In the genomic region with DNA sequence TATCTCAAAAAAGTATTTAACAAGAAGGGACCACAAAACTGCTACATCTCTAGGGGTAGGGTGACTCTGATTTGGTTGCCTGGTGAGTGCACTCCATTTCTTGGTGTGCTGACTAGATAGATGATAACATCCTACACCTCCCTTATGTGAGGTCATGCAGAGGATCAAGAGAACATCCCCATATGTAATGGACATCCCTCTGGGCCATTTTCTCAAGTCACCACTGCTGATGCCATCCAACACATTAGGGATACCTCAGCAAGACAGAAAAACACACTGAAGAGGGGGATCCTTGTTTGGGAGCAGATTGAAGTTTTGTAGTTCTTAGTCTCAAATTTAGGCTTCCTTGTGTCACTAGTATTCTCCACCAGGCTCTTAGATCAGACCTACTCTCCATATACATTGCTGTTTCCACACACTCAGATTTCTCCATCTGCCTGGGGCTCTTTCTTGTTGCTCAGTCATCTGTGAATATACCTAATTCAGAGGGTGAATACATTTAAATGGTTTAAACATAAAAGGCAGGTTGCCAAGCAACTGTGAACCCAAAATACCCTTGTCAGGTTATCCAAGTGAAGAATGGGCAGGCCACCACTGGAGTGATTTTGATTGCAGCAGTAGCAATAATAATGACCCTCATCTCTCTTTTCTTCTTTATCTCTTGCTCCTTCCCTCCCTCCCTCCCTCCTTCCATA, we compare ENCODE assay signal across 13 mouse cellular contexts.
A peak's percentile ranks its signal among the peaks of the same experiment; 100 is the strongest.
DNase-seq lines count a peak whose midpoint lies in the region; ATAC-seq and TF ChIP-seq lines count a peak whose summit lies in the region.
"Had no signal": no experiment of that assay in that cellular context is flagged by ENCODE, and none has a peak within 500 bp of the region (broad histone marks: within the 10 kb centered on the region; RNA-seq: fewer than 3 reads in every experiment).

No protein-coding gene starts in this region.

- no peak overlapping the region for H3K4me3 ChIP-seq in forebrain, embryonic 12.5 days (replicated peaks)
- no peak overlapping the region for H3K4me3 ChIP-seq in kidney, adult 2 months (ENCODE audit: insufficient read depth, low read depth, low read length)
- H3K4me3 ChIP-seq in midbrain, embryonic 14.5 days (replicated peaks; ENCODE audit: low read depth, low read length), result no peak overlapping the region
- no peak overlapping the region for H3K4me3 ChIP-seq in intestine, embryonic 16.5 days (ENCODE audit: low read length)
- H3K4me3 ChIP-seq: liver, embryonic 15.5 days had no signal

- H3K27ac ChIP-seq in forebrain, embryonic 12.5 days, result peak overlapping the region; percentile 62
- no peak overlapping the region for H3K27ac ChIP-seq in kidney, adult 2 months (ENCODE audit: insufficient read depth, low read depth, low read length)
- no peak overlapping the region for H3K27ac ChIP-seq in midbrain, embryonic 14.5 days (replicated peaks; ENCODE audit: low read depth, low read length)
- no peak overlapping the region for H3K27ac ChIP-seq in intestine, embryonic 16.5 days (ENCODE audit: low read length)
- H3K27ac ChIP-seq: liver, embryonic 15.5 days had no signal

- H3K4me1 ChIP-seq in forebrain, embryonic 12.5 days, result peaks cover 18% of the 10 kb centered on the region
- H3K4me1 ChIP-seq in kidney, adult 2 months (ENCODE audit: control insufficient read depth, insufficient read depth, low read length), result no peaks in the 10 kb centered on the region
- no peaks in the 10 kb centered on the region for H3K4me1 ChIP-seq in midbrain, embryonic 14.5 days (ENCODE audit: control insufficient read depth, insufficient read depth, low read length)
- H3K4me1 ChIP-seq in intestine, embryonic 16.5 days (ENCODE audit: control insufficient read depth, insufficient read depth, low read length), result no peaks in the 10 kb centered on the region
- H3K4me1 ChIP-seq: liver, embryonic 15.5 days had no signal

- no peak overlapping the region for H3K4me2 ChIP-seq in forebrain, embryonic 12.5 days
- no peak overlapping the region for H3K4me2 ChIP-seq in midbrain, embryonic 14.5 days (ENCODE audit: low read length)
- no peak overlapping the region for H3K4me2 ChIP-seq in intestine, embryonic 16.5 days (ENCODE audit: low read depth, low read length)
- H3K4me2 ChIP-seq: liver, embryonic 15.5 days had no signal

- no peaks in the 10 kb centered on the region for H3K27me3 ChIP-seq in forebrain, embryonic 12.5 days
- H3K27me3 ChIP-seq in kidney, adult 2 months (replicated peaks; ENCODE audit: control insufficient read depth, insufficient read depth, low read length), result no peaks in the 10 kb centered on the region
- H3K27me3 ChIP-seq in midbrain, embryonic 14.5 days (ENCODE audit: control insufficient read depth, insufficient read depth, low read length), result no peaks in the 10 kb centered on the region
- no peaks in the 10 kb centered on the region for H3K27me3 ChIP-seq in intestine, embryonic 16.5 days (replicated peaks; ENCODE audit: control insufficient read depth, insufficient read depth, low read length)
- H3K27me3 ChIP-seq: liver, embryonic 15.5 days had no signal

- H3K9ac ChIP-seq in forebrain, embryonic 12.5 days, result no peak overlapping the region
- no peak overlapping the region for H3K9ac ChIP-seq in midbrain, embryonic 14.5 days (replicated peaks; ENCODE audit: low read length)
- no peak overlapping the region for H3K9ac ChIP-seq in intestine, embryonic 16.5 days (ENCODE audit: low read depth, low read length)
- H3K9ac ChIP-seq: liver, embryonic 15.5 days had no signal

- peak; percentile 8 for DNase-seq in brain, adult 2 months (ENCODE audit: low read depth, low spot score)
- peak; percentile 57 for DNase-seq in kidney, adult 2 months
- DNase-seq in midbrain, embryonic 14.5 days, result peak; percentile 70
- DNase-seq in cerebellum, adult 8-10 months, result no peak
- DNase-seq in layer of hippocampus, adult 9-10 months (ENCODE audit: low spot score), result no peak
- DNase-seq in frontal cortex, postnatal 36 days (ENCODE audit: low spot score in 2 of 2), result no peak
- DNase-seq: cerebellum, adult 11-12 months; gastrocnemius, postnatal 25 days; heart, postnatal 10 days; thymus, postnatal 25 days had no signal

- no peaks in the 10 kb centered on the region for H3K9me3 ChIP-seq in forebrain, embryonic 12.5 days
- no peaks in the 10 kb centered on the region for H3K9me3 ChIP-seq in midbrain, embryonic 14.5 days (ENCODE audit: control insufficient read depth, low read length)
- H3K9me3 ChIP-seq in intestine, embryonic 16.5 days (ENCODE audit: control insufficient read depth, low read length), result no peaks in the 10 kb centered on the region
- H3K9me3 ChIP-seq: liver, embryonic 15.5 days had no signal

- H3K36me3 ChIP-seq in forebrain, embryonic 12.5 days (replicated peaks), result no peaks in the 10 kb centered on the region
- no peaks in the 10 kb centered on the region for H3K36me3 ChIP-seq in kidney, adult 2 months (ENCODE audit: control insufficient read depth, insufficient read depth, low read length)
- no peaks in the 10 kb centered on the region for H3K36me3 ChIP-seq in midbrain, embryonic 14.5 days (ENCODE audit: control insufficient read depth, insufficient read depth, low read length)
- no peaks in the 10 kb centered on the region for H3K36me3 ChIP-seq in intestine, embryonic 16.5 days (ENCODE audit: control insufficient read depth, insufficient read depth, low read length)
- H3K36me3 ChIP-seq: liver, embryonic 15.5 days had no signal

- TF ChIP-seq POLR2A in kidney, adult 2 months (IDR thresholded peaks at IDR 0.05; ENCODE audit: low read depth, low read length), result no peak

- no peak for TF ChIP-seq CTCF in kidney, adult 2 months (conservative IDR thresholded peaks at IDR 0.05; ENCODE audit: insufficient read depth, insufficient read length, low read depth, low read length)

- peak; percentile 91 for ATAC-seq in forebrain, embryonic 12.5 days (ENCODE audit: low FRiP score)
- peak; percentile 27; the same call in 1 of the 2 replicates for ATAC-seq in midbrain, embryonic 14.5 days (ENCODE audit: low FRiP score, low TSS enrichment)
- ATAC-seq in intestine, embryonic 16.5 days, result no peak

Comparison
In these comparisons a context has a peak if more than half of its experiments do, and no peak if none do; other contexts are left out.
1. DNase-seq: peak in brain, adult 2 months (single experiment), kidney, adult 2 months (single experiment) and midbrain, embryonic 14.5 days (single experiment); none in cerebellum, adult 8-10 months (single experiment), layer of hippocampus, adult 9-10 months (single experiment) and frontal cortex, postnatal 36 days (0 of 2).